Mouse (Mus musculus): ENCODE measurements around the gene Adam19. TPM values are rescaled to one million over a fixed set of nuclear protein-coding genes. Genes with fewer than 3 reads are reported as not detected.

The Adam19 gene
- polyA plus RNA-seq, 1 experiment: 22.8 TPM

GRCm38 (mm10) chr11:46110945-46111287 lies 55.1 kb downstream of the Adam19 start:
- TF ChIP-seq POLR2A (IDR thresholded peaks at IDR 0.05; ENCODE audit: borderline replicate concordance, extremely low read depth, insufficient read depth, insufficient read length, poor library complexity, severe bottlenecking): no peak
- no peak for TF ChIP-seq CTCF (IDR thresholded peaks at IDR 0.05; ENCODE audit: borderline replicate concordance, extremely low read depth, insufficient read depth, insufficient read length)
- DNase-seq (ENCODE audit: low read depth): no peak

- DNase-seq (ENCODE audit: low read depth): no peak
- TF ChIP-seq CTCF (IDR thresholded peaks at IDR 0.05; ENCODE audit: borderline replicate concordance, extremely low read depth, insufficient read depth, insufficient read length): no peak
- TF ChIP-seq POLR2A (IDR thresholded peaks at IDR 0.05; ENCODE audit: borderline replicate concordance, extremely low read depth, insufficient read depth, insufficient read length, poor library complexity, severe bottlenecking): no peak
These were observed 57.4 kb downstream of the Adam19 start for GRCm38 (mm10) chr11:46113211-46113610.

- TF ChIP-seq POLR2A (IDR thresholded peaks at IDR 0.05; ENCODE audit: borderline replicate concordance, extremely low read depth, insufficient read depth, insufficient read length, poor library complexity, severe bottlenecking) (no peak), CTCF (IDR thresholded peaks at IDR 0.05; ENCODE audit: borderline replicate concordance, extremely low read depth, insufficient read depth, insufficient read length) (no peak)
- no peak for DNase-seq (ENCODE audit: low read depth)
These were observed 58.4 kb downstream of the Adam19 start for GRCm38 (mm10) chr11:46114221-46114620.

- no peak for DNase-seq (ENCODE audit: low read depth)
- TF ChIP-seq POLR2A (IDR thresholded peaks at IDR 0.05; ENCODE audit: borderline replicate concordance, extremely low read depth, insufficient read depth, insufficient read length, poor library complexity, severe bottlenecking) (no peak), CTCF (IDR thresholded peaks at IDR 0.05; ENCODE audit: borderline replicate concordance, extremely low read depth, insufficient read depth, insufficient read length) (no peak)
These were observed 59.2 kb downstream of the Adam19 start for GRCm38 (mm10) chr11:46115011-46115410.

- TF ChIP-seq POLR2A (IDR thresholded peaks at IDR 0.05; ENCODE audit: borderline replicate concordance, extremely low read depth, insufficient read depth, insufficient read length, poor library complexity, severe bottlenecking) (no peak), CTCF (IDR thresholded peaks at IDR 0.05; ENCODE audit: borderline replicate concordance, extremely low read depth, insufficient read depth, insufficient read length) (no peak)
- no peak for DNase-seq (ENCODE audit: low read depth)
These were observed 59.8 kb downstream of the Adam19 start for GRCm38 (mm10) chr11:46115411-46116173.

- TF ChIP-seq POLR2A (IDR thresholded peaks at IDR 0.05; ENCODE audit: borderline replicate concordance, extremely low read depth, insufficient read depth, insufficient read length, poor library complexity, severe bottlenecking) (no peak), CTCF (IDR thresholded peaks at IDR 0.05; ENCODE audit: borderline replicate concordance, extremely low read depth, insufficient read depth, insufficient read length) (no peak)
These were observed 60.7 kb downstream of the Adam19 start for GRCm38 (mm10) chr11:46116510-46116909.

GRCm38 (mm10) chr11:46119624-46120023 lies 63.8 kb downstream of the Adam19 start:
- DNase-seq (ENCODE audit: low read depth): no peak
- TF ChIP-seq POLR2A (IDR thresholded peaks at IDR 0.05; ENCODE audit: borderline replicate concordance, extremely low read depth, insufficient read depth, insufficient read length, poor library complexity, severe bottlenecking): no peak
- no peak for TF ChIP-seq CTCF (IDR thresholded peaks at IDR 0.05; ENCODE audit: borderline replicate concordance, extremely low read depth, insufficient read depth, insufficient read length)

More at GRCm38 (mm10) chr11:46116510-46116909, 60.7 kb downstream of the Adam19 start:
- no peak for DNase-seq (ENCODE audit: low read depth)

- TF ChIP-seq CTCF (IDR thresholded peaks at IDR 0.05; ENCODE audit: borderline replicate concordance, extremely low read depth, insufficient read depth, insufficient read length) (no peak), POLR2A (IDR thresholded peaks at IDR 0.05; ENCODE audit: borderline replicate concordance, extremely low read depth, insufficient read depth, insufficient read length, poor library complexity, severe bottlenecking) (no peak)
- no peak for DNase-seq (ENCODE audit: low read depth)
These were observed 64.3 kb downstream of the Adam19 start for GRCm38 (mm10) chr11:46120084-46120483.

- DNase-seq (ENCODE audit: low read depth): no peak
- TF ChIP-seq POLR2A (IDR thresholded peaks at IDR 0.05; ENCODE audit: borderline replicate concordance, extremely low read depth, insufficient read depth, insufficient read length, poor library complexity, severe bottlenecking): no peak
- TF ChIP-seq CTCF (IDR thresholded peaks at IDR 0.05; ENCODE audit: borderline replicate concordance, extremely low read depth, insufficient read depth, insufficient read length): no peak
These were observed 65.9 kb downstream of the Adam19 start for GRCm38 (mm10) chr11:46121666-46122065.

- DNase-seq (ENCODE audit: low read depth): no peak
- TF ChIP-seq CTCF (IDR thresholded peaks at IDR 0.05; ENCODE audit: borderline replicate concordance, extremely low read depth, insufficient read depth, insufficient read length) (no peak), POLR2A (IDR thresholded peaks at IDR 0.05; ENCODE audit: borderline replicate concordance, extremely low read depth, insufficient read depth, insufficient read length, poor library complexity, severe bottlenecking) (no peak)
These were observed 67.1 kb downstream of the Adam19 start for GRCm38 (mm10) chr11:46122875-46123274.

- DNase-seq (ENCODE audit: low read depth): no peak
- TF ChIP-seq POLR2A (IDR thresholded peaks at IDR 0.05; ENCODE audit: borderline replicate concordance, extremely low read depth, insufficient read depth, insufficient read length, poor library complexity, severe bottlenecking) (no peak), CTCF (IDR thresholded peaks at IDR 0.05; ENCODE audit: borderline replicate concordance, extremely low read depth, insufficient read depth, insufficient read length) (no peak)
These were observed 67.6 kb downstream of the Adam19 start for GRCm38 (mm10) chr11:46123328-46123866.

Data from brain, embryonic 14.5 days (tissue).